Mouse (Mus musculus) liver, adult 2 months (tissue): ENCODE measurements around the gene Gm10721.
"Not testable (repeated sequence)": the region's sequence is repeated elsewhere in the genome, so short reads cannot be mapped to it uniquely, and the experiment has no call there.

ENCODE experiments used
- CTCF ChIP-seq: fragments of 200-500 bp; IDR thresholded peaks from 2 replicates; pipeline ENCODE4 v1.5.1; 2011; ENCODE audit warnings: low read depth, low read length, control low read depth
- POLR2A ChIP-seq: fragments of 200-500 bp; IDR thresholded peaks from 2 replicates; pipeline ENCODE4 v1.6.1; 2011; ENCODE audit warnings: low read length, control low read depth; ENCODE audit not compliant: insufficient read depth; ENCODE audit errors: extremely low read depth

GRCm38 (mm10) chr9:3001948-3002659 lies 10.8 kb upstream of the Gm10721 start:
- TF ChIP-seq POLR2A, CTCF: not testable (repeated sequence)
